Mouse (Mus musculus): Measurements from ENCODE around the gene Cidec. TPM values are rescaled to one million over a fixed set of nuclear protein-coding genes. Genes with fewer than 3 reads are reported as not detected.

Cidec gene
- 1.1 and 1.3 TPM in 2 replicates for polyA plus RNA-seq (2015; fragmentation: Nextera tagmentation; extraction: Ambion mirVana)

DNA sequence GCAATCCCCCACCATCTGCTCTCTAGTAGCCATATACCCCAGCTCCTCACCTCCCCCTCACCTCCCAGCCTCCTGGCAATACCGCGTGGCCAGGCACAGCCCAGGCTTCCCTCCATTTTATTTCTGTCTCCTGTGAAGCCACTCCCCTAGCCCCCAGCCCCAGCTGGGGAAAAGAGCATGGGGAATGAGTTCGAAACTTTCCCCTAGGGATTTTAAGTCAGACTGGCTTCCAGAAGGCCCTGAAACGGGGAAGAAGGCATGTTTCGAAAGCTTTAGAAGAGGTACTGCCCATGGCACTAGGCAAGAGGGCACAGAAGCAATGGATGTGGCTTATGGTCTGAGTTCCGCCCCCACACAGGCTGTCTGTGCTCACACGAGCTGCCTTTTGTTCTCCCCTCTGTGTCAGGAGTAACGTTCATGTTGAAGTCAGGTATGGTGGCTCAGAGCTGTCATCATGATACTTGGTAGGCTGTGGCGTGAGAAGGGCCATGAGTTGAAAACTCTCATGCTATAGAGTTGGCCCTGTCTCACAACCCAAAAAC lies at the start of gene Cidec:
TSS of gene Cidec (minus strand) at position 97 of the 542 bp plus-strand sequence.
- H3K27ac ChIP-seq (ENCODE audit: low read length), result no peak within 1 kb of the TSS
- DNase-seq (ENCODE audit: low spot score), result no peak
- H3K4me1 ChIP-seq (ENCODE audit: insufficient read depth, low read depth, low read length), result no peaks in the 10 kb centered on the region

DNA sequence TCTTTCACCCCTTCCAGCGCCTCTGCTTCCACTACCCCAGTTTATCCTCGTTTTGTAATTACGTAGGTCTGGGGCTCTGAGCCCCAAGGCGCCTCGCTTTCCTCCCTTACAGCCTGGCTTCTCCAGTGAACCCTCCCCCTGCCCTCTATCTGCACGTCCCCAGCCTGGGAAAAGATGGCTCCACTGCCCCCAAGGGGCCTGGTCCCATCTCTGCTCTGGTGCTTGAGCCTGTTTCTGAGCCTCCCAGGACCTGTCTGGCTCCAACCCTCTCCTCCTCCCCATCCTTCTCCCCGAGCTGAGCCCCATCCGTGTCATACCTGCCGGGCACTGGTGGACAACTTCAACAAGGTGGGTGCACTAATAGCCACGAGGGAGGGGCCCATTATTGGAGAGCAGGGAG lies 48.2 kb upstream of the Cidec start:
- peak overlapping the region; percentile 68 for H3K4me2 ChIP-seq (replicated peaks; ENCODE audit: low read depth, low read length)
- H3K9ac ChIP-seq (replicated peaks; ENCODE audit: low read depth), result peak overlapping the region; percentile 37
- 10% methylated on average over 10 of the region's 10 CpGs for WGBS
- peak overlapping the region; percentile 49 for H3K4me3 ChIP-seq (ENCODE audit: low read depth, low read length)
- TF ChIP-seq EP300 (IDR thresholded peaks at IDR 0.05) (no peak), CTCF (IDR thresholded peaks at IDR 0.05) (peak; percentile 29)
- no peaks in the 10 kb centered on the region for H3K9me3 ChIP-seq (ENCODE audit: low read length)
- no peaks in the 10 kb centered on the region; the same call in 1 of the 2 replicates for H3K4me1 ChIP-seq (ENCODE audit: insufficient read depth, low read depth, low read length)
- H3K36me3 ChIP-seq (ENCODE audit: insufficient read depth, low read length), result no peaks in the 10 kb centered on the region
- ATAC-seq (0 out of 2 replicates have a peak, but pooled peaks have one; percentile 5), DNase-seq (ENCODE audit: low spot score) (peak; percentile 23)
- peak overlapping the region; percentile 52 for H3K27ac ChIP-seq (ENCODE audit: low read length)
- H3K27me3 ChIP-seq (replicated peaks; ENCODE audit: insufficient read depth, low read length), result no peaks in the 10 kb centered on the region

More for the DNA sequence above, at the start of gene Cidec:
- Histone ChIP-seq H3K9me3 (ENCODE audit: low read length) (no peaks in the 10 kb centered on the region), H3K27me3 (replicated peaks; ENCODE audit: insufficient read depth, low read length) (no peaks in the 10 kb centered on the region), H3K4me2 (replicated peaks; ENCODE audit: low read depth, low read length) (no peak within 1 kb of the TSS), H3K4me3 (ENCODE audit: low read depth, low read length) (no peak within 1 kb of the TSS), H3K9ac (replicated peaks; ENCODE audit: low read depth) (no peak within 1 kb of the TSS), H3K36me3 (ENCODE audit: insufficient read depth, low read length) (no peaks in the 10 kb centered on the region)
- no peak for ATAC-seq
- WGBS, result 65% methylated on average over 9 of the region's 9 CpGs
- TF ChIP-seq CTCF (IDR thresholded peaks at IDR 0.05), result no peak
- TF ChIP-seq EP300 (IDR thresholded peaks at IDR 0.05), result no peak

DNA sequence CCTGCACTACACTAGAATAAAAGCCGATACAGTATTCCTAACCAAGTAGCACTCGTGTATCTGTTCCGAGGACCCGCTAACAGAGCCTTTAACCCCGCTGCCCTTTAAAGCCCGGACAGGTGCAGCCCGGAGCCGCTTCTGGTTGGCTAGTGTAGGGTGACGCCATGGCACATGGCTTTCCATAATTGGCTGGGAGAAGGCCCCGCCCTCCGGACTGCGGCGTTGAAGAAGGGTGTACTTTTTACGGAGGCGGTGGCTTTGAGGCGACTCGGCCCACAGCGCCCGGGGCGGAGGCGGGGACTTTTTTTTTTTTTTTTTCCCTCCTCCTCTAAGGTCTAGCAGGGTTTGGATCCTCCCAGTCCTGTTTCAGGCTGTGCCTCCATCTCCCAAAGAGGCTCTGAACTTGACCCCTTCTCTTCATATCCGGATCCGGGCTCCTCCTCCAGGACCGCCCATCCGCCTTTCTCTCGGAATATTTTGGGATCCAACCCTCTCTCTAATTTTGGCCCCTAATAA lies 47.6 kb upstream of the Cidec start, which contains the start of gene Creld1:
TSS of gene Creld1 (plus strand) at position 198 of the 516 bp plus-strand sequence.
- Histone ChIP-seq H3K9ac (replicated peaks; ENCODE audit: low read depth) (peak within 1 kb of the TSS; percentile 37), H3K27me3 (replicated peaks; ENCODE audit: insufficient read depth, low read length) (no peaks in the 10 kb centered on the region), H3K27ac (ENCODE audit: low read length) (peak within 1 kb of the TSS; percentile 80), H3K4me3 (ENCODE audit: low read depth, low read length) (peak within 1 kb of the TSS; percentile 49), H3K4me1 (ENCODE audit: insufficient read depth, low read depth, low read length) (no peaks in the 10 kb centered on the region; the same call in 1 of the 2 replicates), H3K36me3 (ENCODE audit: insufficient read depth, low read length) (no peaks in the 10 kb centered on the region), H3K4me2 (replicated peaks; ENCODE audit: low read depth, low read length) (peak within 1 kb of the TSS; percentile 68), H3K9me3 (ENCODE audit: low read length) (no peaks in the 10 kb centered on the region)
- DNase-seq (ENCODE audit: low spot score), result peak; percentile 97
- under 1% methylated on average over 26 of the region's 26 CpGs for WGBS
- TF ChIP-seq CTCF (IDR thresholded peaks at IDR 0.05), result no peak
- TF ChIP-seq EP300 (IDR thresholded peaks at IDR 0.05), result no peak; the same call in 1 of the 2 replicates
- peak; percentile 95 for ATAC-seq

DNA sequence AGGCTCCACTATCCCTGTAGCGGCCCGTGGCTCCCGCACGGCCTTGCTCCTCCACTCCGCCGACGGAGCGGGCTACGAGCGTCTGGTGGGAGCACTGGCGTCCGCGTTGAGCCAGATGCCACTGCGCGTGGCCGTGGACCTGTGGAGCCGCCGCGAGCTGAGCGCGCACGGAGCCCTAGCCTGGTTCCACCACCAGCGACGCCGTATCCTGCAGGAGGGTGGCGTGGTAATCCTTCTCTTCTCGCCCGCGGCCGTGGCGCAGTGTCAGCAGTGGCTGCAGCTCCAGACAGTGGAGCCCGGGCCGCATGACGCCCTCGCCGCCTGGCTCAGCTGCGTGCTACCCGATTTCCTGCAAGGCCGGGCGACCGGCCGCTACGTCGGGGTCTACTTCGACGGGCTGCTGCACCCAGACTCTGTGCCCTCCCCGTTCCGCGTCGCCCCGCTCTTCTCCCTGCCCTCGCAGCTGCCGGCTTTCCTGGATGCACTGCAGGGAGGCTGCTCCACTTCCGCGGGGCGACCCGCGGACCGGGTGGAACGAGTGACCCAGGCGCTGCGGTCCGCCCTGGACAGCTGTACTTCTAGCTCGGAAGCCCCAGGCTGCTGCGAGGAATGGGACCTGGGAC lies 47.0 kb upstream of the Cidec start:
- Histone ChIP-seq H3K4me3 (ENCODE audit: low read depth, low read length) (peak overlapping the region; percentile 49), H3K9me3 (ENCODE audit: low read length) (no peaks in the 10 kb centered on the region), H3K9ac (replicated peaks; ENCODE audit: low read depth) (peak overlapping the region; percentile 29; the same call in 1 of the 2 replicates), H3K27me3 (replicated peaks; ENCODE audit: insufficient read depth, low read length) (no peaks in the 10 kb centered on the region), H3K4me1 (ENCODE audit: insufficient read depth, low read depth, low read length) (no peaks in the 10 kb centered on the region; the same call in 1 of the 2 replicates), H3K4me2 (replicated peaks; ENCODE audit: low read depth, low read length) (peak overlapping the region; percentile 68), H3K36me3 (ENCODE audit: insufficient read depth, low read length) (no peaks in the 10 kb centered on the region), H3K27ac (ENCODE audit: low read length) (peak overlapping the region; percentile 80)
- TF ChIP-seq CTCF (IDR thresholded peaks at IDR 0.05) (peak; percentile 38; the same call in 1 of the 2 replicates), EP300 (IDR thresholded peaks at IDR 0.05) (no peak)
- 4% methylated on average over 53 of the region's 65 CpGs for WGBS
- peak; percentile 54 for ATAC-seq
- no peak for DNase-seq (ENCODE audit: low spot score)

DNA sequence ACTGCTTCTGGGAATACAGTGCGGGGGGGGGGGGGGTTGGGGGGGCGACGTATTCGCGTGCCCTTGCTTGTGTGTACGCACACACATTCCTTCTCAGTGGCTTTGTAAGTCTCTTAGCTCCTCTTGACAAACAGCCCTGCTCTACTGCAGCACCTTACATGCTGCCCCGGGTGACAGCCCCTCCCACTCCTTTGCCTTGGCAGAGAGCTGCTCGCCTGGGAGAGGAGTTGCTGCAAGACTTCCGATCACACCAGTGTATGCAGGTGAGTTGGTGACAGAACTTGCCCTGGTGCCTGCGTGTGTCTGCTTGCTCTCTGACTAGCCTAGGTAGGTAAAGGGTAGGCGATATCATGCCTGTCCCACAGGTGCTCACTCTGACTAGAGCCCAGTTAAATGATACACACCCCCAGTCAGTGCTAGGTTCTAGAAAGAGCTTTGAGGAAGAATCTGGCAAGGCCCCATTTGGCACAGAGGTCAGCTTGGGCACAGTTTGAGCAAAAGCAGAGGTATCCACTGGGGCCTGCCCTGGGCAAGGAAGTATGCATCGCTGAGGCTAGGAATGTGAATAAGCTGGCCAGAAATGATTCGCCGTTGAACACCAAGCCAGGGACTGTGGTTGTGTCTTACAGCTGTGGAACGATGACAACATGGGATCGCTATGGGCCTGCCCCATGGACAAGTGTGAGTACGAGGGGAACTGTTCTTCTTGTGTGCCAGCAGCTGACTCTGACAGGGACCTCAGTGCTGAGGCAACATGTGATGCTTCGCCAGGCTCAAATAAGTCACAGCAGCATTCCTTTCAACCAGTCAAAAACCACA lies 45.2 kb upstream of the Cidec start:
- H3K27me3 ChIP-seq (replicated peaks; ENCODE audit: insufficient read depth, low read length), result no peaks in the 10 kb centered on the region
- no peak overlapping the region for H3K9ac ChIP-seq (replicated peaks; ENCODE audit: low read depth)
- H3K36me3 ChIP-seq (ENCODE audit: insufficient read depth, low read length), result no peaks in the 10 kb centered on the region
- no peak overlapping the region for H3K4me2 ChIP-seq (replicated peaks; ENCODE audit: low read depth, low read length)
- TF ChIP-seq CTCF (IDR thresholded peaks at IDR 0.05), result no peak
- no peak for TF ChIP-seq EP300 (IDR thresholded peaks at IDR 0.05)
- no peaks in the 10 kb centered on the region for H3K9me3 ChIP-seq (ENCODE audit: low read length)
- 52% methylated on average over 18 of the region's 18 CpGs for WGBS
- no peak overlapping the region for H3K27ac ChIP-seq (ENCODE audit: low read length)
- no peak overlapping the region for H3K4me3 ChIP-seq (ENCODE audit: low read depth, low read length)
- ATAC-seq, result peak; percentile 20
- peak; percentile 71 for DNase-seq (ENCODE audit: low spot score)
- H3K4me1 ChIP-seq (ENCODE audit: insufficient read depth, low read depth, low read length), result no peaks in the 10 kb centered on the region; the same call in 1 of the 2 replicates

DNA sequence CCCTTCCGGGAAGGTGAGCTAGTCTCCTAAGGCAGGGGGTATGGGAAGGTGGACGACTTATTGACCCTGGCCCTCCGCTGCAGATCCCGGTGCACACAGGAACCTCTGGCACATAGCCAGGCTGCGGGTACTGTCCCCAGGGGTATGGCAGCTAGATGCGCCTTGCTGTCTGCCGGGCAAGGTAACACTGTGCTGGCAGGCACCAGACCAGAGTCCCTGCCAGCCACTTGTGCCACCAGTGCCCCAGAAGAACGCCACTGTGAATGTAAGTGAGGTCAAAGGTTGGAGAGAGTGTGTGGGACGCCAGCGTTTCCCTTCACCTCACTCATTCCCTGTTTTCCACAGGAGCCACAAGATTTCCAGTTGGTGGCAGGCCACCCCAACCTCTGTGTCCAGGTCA lies 43.3 kb upstream of the Cidec start:
- no peak for ATAC-seq
- Histone ChIP-seq H3K27ac (ENCODE audit: low read length) (no peak overlapping the region), H3K27me3 (replicated peaks; ENCODE audit: insufficient read depth, low read length) (no peaks in the 10 kb centered on the region), H3K4me2 (replicated peaks; ENCODE audit: low read depth, low read length) (no peak overlapping the region), H3K36me3 (ENCODE audit: insufficient read depth, low read length) (no peaks in the 10 kb centered on the region), H3K9me3 (ENCODE audit: low read length) (no peaks in the 10 kb centered on the region), H3K4me1 (ENCODE audit: insufficient read depth, low read depth, low read length) (no peaks in the 10 kb centered on the region; the same call in 1 of the 2 replicates), H3K4me3 (ENCODE audit: low read depth, low read length) (no peak overlapping the region), H3K9ac (replicated peaks; ENCODE audit: low read depth) (no peak overlapping the region)
- WGBS, result 79% methylated on average over 10 of the region's 10 CpGs
- TF ChIP-seq EP300 (IDR thresholded peaks at IDR 0.05) (no peak), CTCF (IDR thresholded peaks at IDR 0.05) (no peak)
- no peak for DNase-seq (ENCODE audit: low spot score)

Data from lung, postnatal 0 days (tissue).